Mouse (Mus musculus): Measurements from ENCODE around the gene Wnk4. TPM values are rescaled to one million over a fixed set of nuclear protein-coding genes. Genes with fewer than 3 reads are reported as not detected.
A peak's percentile ranks its signal among the peaks of the same experiment; 100 is the strongest.

The Wnk4 gene
- polyA plus RNA-seq, 1 experiment = 12.3 TPM

- H3K27ac ChIP-seq (ENCODE audit: control insufficient read depth, insufficient read depth, low read depth, low read length) = 0 out of 2 replicates have a peak overlapping the region, but pooled peaks have one; percentile 5
- no peak overlapping the region for H3K4me3 ChIP-seq (ENCODE audit: control insufficient read depth, low read depth, low read length)
- no peaks in the 10 kb centered on the region for H3K36me3 ChIP-seq (ENCODE audit: control insufficient read depth, insufficient read depth, low read length)
- peaks cover 2% of the 10 kb centered on the region; the same call in 1 of the 2 replicates for H3K27me3 ChIP-seq (ENCODE audit: control insufficient read depth, insufficient read depth, low read length)
- TF ChIP-seq CTCF (IDR thresholded peaks at IDR 0.05; ENCODE audit: control insufficient read depth, insufficient read depth, insufficient replicate concordance, low read depth, low read length) (no peak), POLR2A (IDR thresholded peaks at IDR 0.05; ENCODE audit: control insufficient read depth, low read depth, low read length) (no peak)
- peaks cover 35% of the 10 kb centered on the region for H3K4me1 ChIP-seq (ENCODE audit: control insufficient read depth, insufficient read depth, low read length)
These were observed 3.6 kb downstream of the Wnk4 start for GRCm38 (mm10) chr11:101263989-101264280.

GRCm38 (mm10) chr11:101264954-101265471, 4.6 kb downstream of the Wnk4 start:
- Histone ChIP-seq H3K4me1 (ENCODE audit: control insufficient read depth, insufficient read depth, low read length) (peaks cover 30% of the 10 kb centered on the region), H3K36me3 (ENCODE audit: control insufficient read depth, insufficient read depth, low read length) (no peaks in the 10 kb centered on the region), H3K4me3 (ENCODE audit: control insufficient read depth, low read depth, low read length) (peak overlapping the region; percentile 68), H3K27me3 (ENCODE audit: control insufficient read depth, insufficient read depth, low read length) (peaks cover 2% of the 10 kb centered on the region; the same call in 1 of the 2 replicates), H3K27ac (ENCODE audit: control insufficient read depth, insufficient read depth, low read depth, low read length) (no peak overlapping the region)
- TF ChIP-seq CTCF (IDR thresholded peaks at IDR 0.05; ENCODE audit: control insufficient read depth, insufficient read depth, insufficient replicate concordance, low read depth, low read length) = no peak

- H3K4me3 ChIP-seq (ENCODE audit: control insufficient read depth, low read depth, low read length) = no peak overlapping the region
- H3K36me3 ChIP-seq (ENCODE audit: control insufficient read depth, insufficient read depth, low read length) = no peaks in the 10 kb centered on the region
- peaks cover 24% of the 10 kb centered on the region for H3K4me1 ChIP-seq (ENCODE audit: control insufficient read depth, insufficient read depth, low read length)
- H3K27ac ChIP-seq (ENCODE audit: control insufficient read depth, insufficient read depth, low read depth, low read length) = no peak overlapping the region
- TF ChIP-seq CTCF (IDR thresholded peaks at IDR 0.05; ENCODE audit: control insufficient read depth, insufficient read depth, insufficient replicate concordance, low read depth, low read length) = no peak
- TF ChIP-seq POLR2A (IDR thresholded peaks at IDR 0.05; ENCODE audit: control insufficient read depth, low read depth, low read length) = no peak
- H3K27me3 ChIP-seq (ENCODE audit: control insufficient read depth, insufficient read depth, low read length) = peaks cover 2% of the 10 kb centered on the region; the same call in 1 of the 2 replicates
These were observed 5.5 kb downstream of the Wnk4 start for GRCm38 (mm10) chr11:101265906-101266305.

GRCm38 (mm10) chr11:101269577-101270116, 9.3 kb downstream of the Wnk4 start:
- Histone ChIP-seq H3K4me3 (ENCODE audit: control insufficient read depth, low read depth, low read length) (no peak overlapping the region), H3K4me1 (ENCODE audit: control insufficient read depth, insufficient read depth, low read length) (peaks cover 6% of the 10 kb centered on the region), H3K36me3 (ENCODE audit: control insufficient read depth, insufficient read depth, low read length) (no peaks in the 10 kb centered on the region), H3K27ac (ENCODE audit: control insufficient read depth, insufficient read depth, low read depth, low read length) (no peak overlapping the region), H3K27me3 (ENCODE audit: control insufficient read depth, insufficient read depth, low read length) (no peaks in the 10 kb centered on the region)
- TF ChIP-seq POLR2A (IDR thresholded peaks at IDR 0.05; ENCODE audit: control insufficient read depth, low read depth, low read length) = no peak
- TF ChIP-seq CTCF (IDR thresholded peaks at IDR 0.05; ENCODE audit: control insufficient read depth, insufficient read depth, insufficient replicate concordance, low read depth, low read length) = no peak

- Histone ChIP-seq H3K27ac (ENCODE audit: control insufficient read depth, insufficient read depth, low read depth, low read length) (no peak overlapping the region), H3K4me1 (ENCODE audit: control insufficient read depth, insufficient read depth, low read length) (peaks cover 5% of the 10 kb centered on the region), H3K4me3 (ENCODE audit: control insufficient read depth, low read depth, low read length) (no peak overlapping the region), H3K36me3 (ENCODE audit: control insufficient read depth, insufficient read depth, low read length) (no peaks in the 10 kb centered on the region), H3K27me3 (ENCODE audit: control insufficient read depth, insufficient read depth, low read length) (no peaks in the 10 kb centered on the region)
- TF ChIP-seq POLR2A (IDR thresholded peaks at IDR 0.05; ENCODE audit: control insufficient read depth, low read depth, low read length) = no peak
- no peak for TF ChIP-seq CTCF (IDR thresholded peaks at IDR 0.05; ENCODE audit: control insufficient read depth, insufficient read depth, insufficient replicate concordance, low read depth, low read length)
These were observed 12.1 kb downstream of the Wnk4 start for GRCm38 (mm10) chr11:101272446-101272845.

- Histone ChIP-seq H3K4me1 (ENCODE audit: control insufficient read depth, insufficient read depth, low read length) (peaks cover 11% of the 10 kb centered on the region), H3K36me3 (ENCODE audit: control insufficient read depth, insufficient read depth, low read length) (no peaks in the 10 kb centered on the region), H3K27me3 (ENCODE audit: control insufficient read depth, insufficient read depth, low read length) (no peaks in the 10 kb centered on the region), H3K27ac (ENCODE audit: control insufficient read depth, insufficient read depth, low read depth, low read length) (no peak overlapping the region), H3K4me3 (ENCODE audit: control insufficient read depth, low read depth, low read length) (no peak overlapping the region)
- TF ChIP-seq POLR2A (IDR thresholded peaks at IDR 0.05; ENCODE audit: control insufficient read depth, low read depth, low read length) (no peak), CTCF (IDR thresholded peaks at IDR 0.05; ENCODE audit: control insufficient read depth, insufficient read depth, insufficient replicate concordance, low read depth, low read length) (no peak)
These were observed 14.9 kb downstream of the Wnk4 start for GRCm38 (mm10) chr11:101275309-101275708.

GRCm38 (mm10) chr11:101276319-101277070, 16.1 kb downstream of the Wnk4 start:
- peak overlapping the region; percentile 99 for H3K4me3 ChIP-seq (ENCODE audit: control insufficient read depth, low read depth, low read length)
- peaks cover 11% of the 10 kb centered on the region for H3K4me1 ChIP-seq (ENCODE audit: control insufficient read depth, insufficient read depth, low read length)
- H3K27ac ChIP-seq (ENCODE audit: control insufficient read depth, insufficient read depth, low read depth, low read length) = no peak overlapping the region
- H3K27me3 ChIP-seq (ENCODE audit: control insufficient read depth, insufficient read depth, low read length) = no peaks in the 10 kb centered on the region
- no peak for TF ChIP-seq POLR2A (IDR thresholded peaks at IDR 0.05; ENCODE audit: control insufficient read depth, low read depth, low read length)
- H3K36me3 ChIP-seq (ENCODE audit: control insufficient read depth, insufficient read depth, low read length) = no peaks in the 10 kb centered on the region

All from testis, adult 2 months (tissue).